Mouse (Mus musculus) left cerebral cortex, adult 8-10 months (tissue): ENCODE results near the gene Qrsl1. TPM values are rescaled to one million over a fixed set of nuclear protein-coding genes. Genes with fewer than 3 reads are reported as not detected.

Experiments
- DNase-seq, 2 experiments: peaks; one replicate each; pipeline ENCODE4 v3.0.0; 2022; ENCODE audit warnings: low spot score in 2 of 2
- total RNA-seq, 4 experiments: library from RNA; stranded (reverse); gene quantifications; 2 replicates each; pipeline ENCODE4 v1.2.4; 2022

The Qrsl1 gene
- total RNA-seq, 4 experiments from 2014 or later: 11.4 to 14.0 (median 12.3) TPM

- DNase-seq: no peak
Measured at GRCm38 (mm10) chr10:43871458-43871857, 30.1 kb downstream of the Qrsl1 start.

DNA sequence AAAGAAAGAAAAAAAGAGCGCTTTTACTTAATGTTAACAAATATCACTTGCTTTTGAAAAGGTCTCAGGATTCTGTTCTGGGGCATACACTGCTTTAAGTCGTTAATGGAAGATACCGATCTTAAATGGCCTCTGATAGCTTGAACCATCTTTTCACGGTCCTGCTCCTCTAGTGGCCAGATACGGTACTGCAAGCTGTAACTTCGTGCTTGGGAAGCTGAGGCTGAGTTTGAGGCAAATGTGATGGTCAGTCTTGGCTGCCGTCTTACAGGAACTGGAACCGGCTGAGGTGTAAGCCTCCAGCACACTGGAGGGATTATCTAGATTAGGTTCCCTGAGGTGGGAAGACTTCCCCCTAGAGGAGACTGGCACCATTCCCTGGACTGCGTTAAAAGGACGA, 30.8 kb downstream of the Qrsl1 start:
- DNase-seq: no peak

GRCm38 (mm10) chr10:43856351-43856750, 45.2 kb downstream of the Qrsl1 start:
- DNase-seq: no peak

- DNase-seq: no peak
Measured at GRCm38 (mm10) chr10:43855916-43856315, 45.6 kb downstream of the Qrsl1 start.

DNA sequence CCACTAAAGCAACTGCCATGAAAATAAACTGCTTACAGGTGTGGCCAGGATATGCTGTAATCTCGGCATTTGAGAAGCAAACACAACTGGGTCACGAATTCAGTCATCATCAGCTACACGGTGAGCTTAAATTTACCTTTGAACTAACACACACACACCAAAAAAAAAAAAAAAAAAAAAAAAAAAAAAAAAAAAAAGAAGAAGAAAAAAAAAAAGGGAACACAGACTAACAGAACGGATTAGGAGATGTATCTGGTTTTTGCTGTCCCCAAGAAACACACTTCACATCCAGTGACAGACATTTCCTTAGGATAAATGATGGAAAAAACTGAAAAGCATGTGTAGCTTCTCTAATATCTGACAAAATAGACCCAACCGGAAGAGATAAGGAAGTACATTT, 49.6 kb downstream of the Qrsl1 start:
- no peak for DNase-seq

GRCm38 (mm10) chr10:43849478-43849877, 52.1 kb downstream of the Qrsl1 start:
- DNase-seq: no peak

- no peak for DNase-seq
Measured at GRCm38 (mm10) chr10:43846141-43846622, 55.4 kb downstream of the Qrsl1 start.

GRCm38 (mm10) chr10:43845442-43845841, 56.1 kb downstream of the Qrsl1 start:
- DNase-seq: no peak

GRCm38 (mm10) chr10:43841441-43841840, 60.1 kb downstream of the Qrsl1 start:
- DNase-seq: no peak

GRCm38 (mm10) chr10:43832868-43833267, 68.7 kb downstream of the Qrsl1 start:
- no peak for DNase-seq

- DNase-seq: peak in 1 of 2 experiments; percentile 11
Measured at GRCm38 (mm10) chr10:43830251-43831018, 71.1 kb downstream of the Qrsl1 start.

DNA sequence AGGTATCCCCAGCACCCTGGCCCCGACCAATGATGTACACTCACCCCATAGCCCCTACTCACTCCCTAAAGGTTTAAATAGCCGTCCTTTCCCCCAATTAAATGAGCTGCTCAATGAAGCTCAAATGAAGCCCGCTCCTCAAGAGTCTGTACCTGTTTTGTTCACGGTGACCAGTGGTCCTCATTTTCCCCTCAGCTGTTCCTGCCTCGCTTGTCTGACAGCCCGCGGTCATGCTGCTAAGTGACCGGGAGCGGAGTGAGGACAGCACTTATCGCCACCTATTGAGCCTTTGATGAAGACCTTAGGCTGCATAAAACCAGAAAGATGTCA, 72.9 kb downstream of the Qrsl1 start:
- DNase-seq: no peak

- no peak for DNase-seq
Measured at GRCm38 (mm10) chr10:43827958-43828685, 73.4 kb downstream of the Qrsl1 start.

- no peak for DNase-seq
Measured at GRCm38 (mm10) chr10:43826773-43827621, 74.5 kb downstream of the Qrsl1 start.

- no peak for DNase-seq
Measured at GRCm38 (mm10) chr10:43825696-43826095, 75.8 kb downstream of the Qrsl1 start.

- no peak for DNase-seq
Measured at GRCm38 (mm10) chr10:43824713-43825112, 76.8 kb downstream of the Qrsl1 start.

Other genes starting within 250 kb of the Qrsl1 start
- 10 to 100 TPM; 13.4 to 15.6 (median 14.8) TPM for gene Rtn4ip1, start 62 bp upstream of the Qrsl1 start, total RNA-seq
- under 1 TPM; 0.59 to 0.85 (median 0.67) TPM for gene Crybg1, start 247.1 kb upstream of the Qrsl1 start, total RNA-seq